Mouse (Mus musculus) hindbrain, embryonic 14.5 days (tissue): ENCODE measurements around the gene H2-M10.6. TPM values are rescaled to one million over a fixed set of nuclear protein-coding genes. Genes with fewer than 3 reads are reported as not detected.

Experiments
- ATAC-seq: fragments of 200-750 bp; cut with Nextera tagmentation; 2 replicates; pipeline ENCODE4 v1.8.0; 2017; ENCODE audit warnings: moderate number of reproducible peaks, mild to moderate bottlenecking, moderate TSS enrichment, moderate library complexity; ENCODE audit not compliant: low FRiP score
- DNase-seq: peaks from one replicate; pipeline ENCODE4 v3.0.0-alpha.2; 2015; ENCODE audit warnings: low spot score
- H3K27ac ChIP-seq: fragments of 300-500 bp; sonication (generic); 2 replicates; pipeline ENCODE4 v1.5.1; 2014; ENCODE audit warnings: mild to moderate bottlenecking, moderate library complexity
- H3K27me3 ChIP-seq: fragments of 300-500 bp; sonication (generic); 2 replicates; pipeline ENCODE4 v1.6.1; 2014; ENCODE audit warnings: mild to moderate bottlenecking, low read length, mixed read lengths; ENCODE audit not compliant: control insufficient read depth, insufficient read depth
- H3K36me3 ChIP-seq: fragments of 300-500 bp; sonication (generic); replicated peaks from 2 replicates; pipeline ENCODE4 v1.6.1; 2014; ENCODE audit not compliant: control insufficient read depth, insufficient read depth
- H3K4me1 ChIP-seq: fragments of 300-500 bp; sonication (generic); replicated peaks from 2 replicates; pipeline ENCODE4 v1.6.1; 2014; ENCODE audit warnings: antibody characterized with exemption, low read length, mixed read lengths; ENCODE audit not compliant: control insufficient read depth, insufficient read depth
- H3K4me2 ChIP-seq: fragments of 300-500 bp; sonication (generic); replicated peaks from 2 replicates; pipeline ENCODE4 v1.6.1; 2014; ENCODE audit warnings: mild to moderate bottlenecking, moderate library complexity
- H3K4me3 ChIP-seq: fragments of 300-500 bp; sonication (generic); replicated peaks from 2 replicates; pipeline ENCODE4 v1.5.1; 2014; ENCODE audit warnings: mild to moderate bottlenecking, low read length
- H3K9ac ChIP-seq: fragments of 300-500 bp; sonication (generic); 2 replicates; pipeline ENCODE4 v1.6.1; 2014
- H3K9me3 ChIP-seq: fragments of 300-500 bp; sonication (generic); 2 replicates; pipeline ENCODE4 v1.6.1; 2016; ENCODE audit warnings: low read length; ENCODE audit not compliant: control insufficient read depth
- WGBS: fragments of 180-500 bp; shearing (Covaris S2); extraction: QIAGEN DNeasy Blood & Tissue Kit; methylation state at CpG from one replicate; pipeline ENCODE4 v1.1.7; 2014; 5-methylcytosine and 5-hydroxymethylcytosine counted together
- polyA plus RNA-seq: library from polyadenylated mRNA; unstranded; fragments of >200 nt; fragmentation: Nextera tagmentation; extraction: Ambion mirVana; gene quantifications from 2 replicates; pipeline ENCODE4 v1.2.1, GENCODE M21; 2014

Gene H2-M10.6
- polyA plus RNA-seq, 1 experiment from 2014 or later, result not detected

GRCm38 (mm10) chr17:36851200-36851599, 39.2 kb downstream of the H2-M10.6 start:
- WGBS, result 94% methylated on average over 5 of the region's 5 CpGs
- H3K27me3 ChIP-seq, result no peaks in the 10 kb centered on the region
- H3K4me3 ChIP-seq, result no peak overlapping the region
- ATAC-seq (no peak), DNase-seq (no peak)
- peaks cover 68% of the 10 kb centered on the region for H3K36me3 ChIP-seq
- no peaks in the 10 kb centered on the region for H3K4me1 ChIP-seq
- no peak overlapping the region for H3K27ac ChIP-seq
- H3K4me2 ChIP-seq, result no peak overlapping the region
- no peak overlapping the region for H3K9ac ChIP-seq
- H3K9me3 ChIP-seq, result no peaks in the 10 kb centered on the region

GRCm38 (mm10) chr17:36851627-36852026, 39.7 kb downstream of the H2-M10.6 start:
- no peaks in the 10 kb centered on the region for H3K4me1 ChIP-seq
- H3K9me3 ChIP-seq, result no peaks in the 10 kb centered on the region
- no peaks in the 10 kb centered on the region for H3K27me3 ChIP-seq
- H3K9ac ChIP-seq, result no peak overlapping the region
- no peak overlapping the region for H3K4me2 ChIP-seq
- DNase-seq, result no peak
- H3K36me3 ChIP-seq, result peaks cover 68% of the 10 kb centered on the region
- H3K27ac ChIP-seq, result no peak overlapping the region
- WGBS, result 91% methylated on average over 5 of the region's 5 CpGs
- no peak for ATAC-seq
- no peak overlapping the region for H3K4me3 ChIP-seq

- Histone ChIP-seq H3K9ac (no peak overlapping the region), H3K27ac (no peak overlapping the region), H3K36me3 (peaks cover 100% of the 10 kb centered on the region), H3K4me3 (no peak overlapping the region), H3K4me2 (no peak overlapping the region), H3K9me3 (no peaks in the 10 kb centered on the region), H3K27me3 (no peaks in the 10 kb centered on the region), H3K4me1 (no peaks in the 10 kb centered on the region)
- DNase-seq (no peak), ATAC-seq (no peak)
- 97% methylated on average over 3 of the region's 3 CpGs for WGBS
Measured at GRCm38 (mm10) chr17:36855484-36855883, 43.5 kb downstream of the H2-M10.6 start.

- no peaks in the 10 kb centered on the region for H3K9me3 ChIP-seq
- H3K36me3 ChIP-seq, result peaks cover 93% of the 10 kb centered on the region
- ATAC-seq, result no peak
- no peak overlapping the region for H3K27ac ChIP-seq
- WGBS, result 97% methylated on average over 4 of the region's 4 CpGs
- H3K4me2 ChIP-seq, result no peak overlapping the region
- no peak for DNase-seq
- no peaks in the 10 kb centered on the region for H3K4me1 ChIP-seq
- H3K4me3 ChIP-seq, result no peak overlapping the region
- H3K27me3 ChIP-seq, result no peaks in the 10 kb centered on the region
- H3K9ac ChIP-seq, result no peak overlapping the region
Measured at GRCm38 (mm10) chr17:36856236-36856635, 44.3 kb downstream of the H2-M10.6 start.

GRCm38 (mm10) chr17:36858181-36858580, 46.2 kb downstream of the H2-M10.6 start:
- 96% methylated on average over 3 of the region's 3 CpGs for WGBS
- H3K36me3 ChIP-seq, result peaks cover 74% of the 10 kb centered on the region
- H3K9me3 ChIP-seq, result no peaks in the 10 kb centered on the region
- no peak overlapping the region for H3K27ac ChIP-seq
- no peak overlapping the region for H3K4me3 ChIP-seq
- no peak overlapping the region for H3K9ac ChIP-seq
- no peak overlapping the region for H3K4me2 ChIP-seq
- no peak for ATAC-seq
- H3K4me1 ChIP-seq, result no peaks in the 10 kb centered on the region
- no peak for DNase-seq
- H3K27me3 ChIP-seq, result no peaks in the 10 kb centered on the region

- H3K4me1 ChIP-seq, result no peaks in the 10 kb centered on the region; the same call in 1 of the 2 replicates
- DNase-seq, result no peak
- no peak overlapping the region for H3K4me2 ChIP-seq
- H3K9me3 ChIP-seq, result no peaks in the 10 kb centered on the region
- ATAC-seq, result no peak
- no peak overlapping the region for H3K27ac ChIP-seq
- no peak overlapping the region for H3K9ac ChIP-seq
- peaks cover 13% of the 10 kb centered on the region; the same call in 1 of the 2 replicates for H3K27me3 ChIP-seq
- 68% methylated on average over 2 of the region's 2 CpGs for WGBS
- no peak overlapping the region for H3K4me3 ChIP-seq
- peaks cover 39% of the 10 kb centered on the region for H3K36me3 ChIP-seq
Measured at GRCm38 (mm10) chr17:36861680-36862079, 49.7 kb downstream of the H2-M10.6 start.

Other genes starting within 250 kb of the H2-M10.6 start
- gene H2-M9, start 169.5 kb upstream of the H2-M10.6 start, polyA plus RNA-seq, result not detected in 2 replicates
- not detected in 2 replicates for gene H2-M1, start 140.0 kb upstream of the H2-M10.6 start, polyA plus RNA-seq
- gene H2-M10.5, start 39.3 kb upstream of the H2-M10.6 start, polyA plus RNA-seq, result not detected in 2 replicates
- gene Trim26, start 25.0 kb downstream of the H2-M10.6 start, polyA plus RNA-seq, result 35.0 and 39.8 TPM in 2 replicates
- gene Trim15, start 55.0 kb downstream of the H2-M10.6 start, polyA plus RNA-seq, result 0.61 and 0.78 TPM in 2 replicates
- 0.88 and 2.1 TPM in 2 replicates for gene Trim10, start 57.4 kb downstream of the H2-M10.6 start, polyA plus RNA-seq
- gene Trim40, start 78.0 kb downstream of the H2-M10.6 start, polyA plus RNA-seq, result not detected in 2 replicates
- not detected in 2 replicates for gene Trim31, start 85.9 kb downstream of the H2-M10.6 start, polyA plus RNA-seq
- gene Rnf39, start 130.7 kb downstream of the H2-M10.6 start, polyA plus RNA-seq, result 0.90 and 1.3 TPM in 2 replicates
- gene Ppp1r11, start 139.6 kb downstream of the H2-M10.6 start, polyA plus RNA-seq, result 170 and 191 TPM in 2 replicates
- gene Znrd1, start 146.4 kb downstream of the H2-M10.6 start, polyA plus RNA-seq, result 50.4 and 55.7 TPM in 2 replicates
- 3.4 and 5.1 TPM in 2 replicates for gene Znrd1as, start 146.4 kb downstream of the H2-M10.6 start, polyA plus RNA-seq
- gene 2410137M14Rik, start 169.1 kb downstream of the H2-M10.6 start, polyA plus RNA-seq, result 0.47 TPM in 1 of 2 replicates, not detected in the other
- 0.64 and 1.0 TPM in 2 replicates for gene H2-M5, start 177.4 kb downstream of the H2-M10.6 start, polyA plus RNA-seq
- gene Zfp57, start 189.0 kb downstream of the H2-M10.6 start, polyA plus RNA-seq, result 225 and 236 TPM in 2 replicates
- gene Mog, start 211.2 kb downstream of the H2-M10.6 start, polyA plus RNA-seq, result 2.2 and 3.1 TPM in 2 replicates
- 114 and 117 TPM in 2 replicates for gene Gabbr1, start 233.8 kb downstream of the H2-M10.6 start, polyA plus RNA-seq